Mouse (Mus musculus) stomach, postnatal 0 days (tissue): ENCODE results near the gene Csrp1.
A peak's percentile ranks its signal among the peaks of the same experiment; 100 is the strongest.

Experiments used
- CTCF ChIP-seq: IDR thresholded peaks from 2 replicates; pipeline ENCODE4 v1.5.1; 2016; ENCODE audit warnings: antibody characterized with exemption, low read depth, mild to moderate bottlenecking, moderate library complexity
- EP300 ChIP-seq: optimal IDR thresholded peaks from 2 replicates; pipeline ENCODE3; 2016; ENCODE audit warnings: antibody characterized with exemption

- TF ChIP-seq CTCF (peak; percentile 44), EP300 (no peak)
Observed at GRCm38 (mm10) chr1:135675449-135676129, 44.3 kb upstream of the Csrp1 start.
